Mouse (Mus musculus): Measurements from ENCODE around the gene Cntn1.

- no peak for TF ChIP-seq CTCF (IDR thresholded peaks at IDR 0.05; ENCODE audit: control insufficient read depth, insufficient read depth, insufficient read length)
- no peak for TF ChIP-seq MAX (IDR thresholded peaks at IDR 0.05)
- TF ChIP-seq MYOD1 (IDR thresholded peaks at IDR 0.05; ENCODE audit: control insufficient read depth, insufficient read length, low read depth) = no peak
- TF ChIP-seq MYOG (IDR thresholded peaks at IDR 0.05; ENCODE audit: control insufficient read depth, extremely low read depth, insufficient read length) = no peak
- no peak for TF ChIP-seq CEBPB (IDR thresholded peaks at IDR 0.05; ENCODE audit: low read depth)
- TF ChIP-seq USF1 (IDR thresholded peaks at IDR 0.05; ENCODE audit: low read depth) = no peak
Measured at GRCm38 (mm10) chr15:92364153-92364552, 313.2 kb downstream of the Cntn1 start.
